Mouse (Mus musculus): ENCODE results near the gene Vps13a.

DNA sequence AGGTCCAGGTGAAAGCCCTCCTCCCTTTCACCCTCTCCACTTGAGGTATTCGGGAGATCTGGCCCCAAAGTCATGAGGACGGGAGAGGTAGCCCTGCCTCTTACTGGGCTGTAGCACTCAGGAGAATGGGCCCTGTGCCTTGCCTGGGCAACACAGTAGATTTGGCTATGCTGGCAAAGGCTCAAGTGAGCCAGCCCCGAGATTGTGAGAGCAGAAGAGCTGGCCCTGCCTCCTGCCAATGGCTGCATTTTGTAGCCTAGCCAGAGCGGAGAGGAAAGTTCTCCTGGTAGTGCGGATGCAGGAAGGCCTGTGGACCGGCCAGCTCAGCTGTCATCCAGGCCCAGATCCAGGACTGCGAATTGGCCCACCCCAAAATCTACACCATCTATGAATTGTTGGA is 32.6 kb upstream of the Vps13a start:
- TF ChIP-seq POLR2A (IDR thresholded peaks at IDR 0.05; ENCODE audit: borderline replicate concordance, extremely low read depth, low read depth, low read length) (no peak), CTCF (IDR thresholded peaks at IDR 0.05; ENCODE audit: insufficient read depth, low read length) (no peak)
